Mouse (Mus musculus): ENCODE measurements at regions not wholly inside any gene's neighbourhood (a gene's known extent, or its start where the extent isn't known, plus 50 kb on each side); places are given as distances from the start of the nearest gene placed in this dataset.

GRCm38 (mm10) chr14:105504376-105504775 is 246.0 kb downstream of the Ndfip2 start:
- no peak for DNase-seq (ENCODE audit: inconsistent age in 2 of 2, low spot score in 1 of 2)

DNA sequence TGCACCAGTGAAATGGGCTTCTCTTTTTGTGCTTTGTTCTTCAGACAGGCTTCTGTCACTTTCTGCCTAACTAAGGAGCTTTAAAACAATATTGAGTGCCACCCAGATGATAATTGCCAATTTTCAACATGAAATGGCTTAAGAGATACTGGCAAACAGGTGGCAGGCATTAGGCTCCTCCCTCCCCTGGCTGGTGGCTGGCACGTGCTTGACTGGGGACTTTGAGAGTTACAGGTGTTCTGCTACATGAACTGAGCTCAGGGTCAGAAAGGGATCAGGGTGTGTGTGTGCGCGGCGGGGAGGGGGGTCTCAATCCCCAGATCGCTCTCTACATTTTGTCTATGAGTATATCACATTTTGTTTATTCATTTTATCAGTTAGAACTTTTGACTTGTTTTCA is 245.4 kb downstream of the Ndfip2 start:
- DNase-seq (ENCODE audit: inconsistent age in 2 of 2, low spot score in 1 of 2), result no peak

GRCm38 (mm10) chr14:105502633-105502975 is 244.2 kb downstream of the Ndfip2 start:
- no peak for DNase-seq (ENCODE audit: inconsistent age in 2 of 2, low spot score in 1 of 2)

DNA sequence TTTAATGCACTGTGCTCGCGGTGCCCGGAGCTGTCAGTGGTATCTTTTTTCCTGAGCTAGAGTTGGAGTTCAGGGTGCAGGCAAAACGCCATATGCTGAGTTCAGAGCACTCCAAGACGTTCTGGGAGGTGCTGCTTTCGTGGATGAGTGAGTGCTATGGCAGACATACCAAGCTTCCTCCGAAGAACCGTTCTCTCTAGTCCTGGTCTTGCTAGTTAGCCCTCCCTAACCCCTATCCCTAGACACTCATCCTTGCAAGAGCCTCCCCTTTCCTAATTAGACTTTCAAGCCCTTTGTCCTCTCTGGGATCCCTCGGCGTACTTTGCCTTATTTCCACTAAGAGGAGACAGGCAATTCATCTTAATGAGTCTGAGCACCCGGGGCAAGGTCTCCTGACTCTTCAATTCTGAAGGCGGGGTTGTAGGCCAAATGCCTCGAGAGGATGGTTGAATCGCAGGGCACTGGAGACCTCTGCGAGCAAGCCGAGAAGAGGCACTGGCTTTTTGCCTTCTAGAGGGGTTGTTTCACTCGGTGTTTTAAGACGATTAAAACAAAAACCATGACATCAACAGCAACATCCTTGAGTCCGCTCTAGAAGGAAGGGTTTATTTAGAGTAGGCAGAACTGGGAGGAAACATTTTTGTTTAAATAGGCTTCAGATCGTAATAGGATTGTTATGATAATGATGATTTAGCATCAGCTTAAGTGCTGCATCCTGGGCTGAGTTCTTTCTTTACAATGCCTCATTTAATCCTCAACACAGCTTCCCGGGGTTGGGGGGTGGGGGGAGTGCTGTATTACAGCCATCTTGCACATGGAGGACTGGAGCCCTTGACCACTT is 243.6 kb downstream of the Ndfip2 start:
- peak; percentile 10 to 62 for DNase-seq (ENCODE audit: inconsistent age in 2 of 2, low spot score in 1 of 2)

DNA sequence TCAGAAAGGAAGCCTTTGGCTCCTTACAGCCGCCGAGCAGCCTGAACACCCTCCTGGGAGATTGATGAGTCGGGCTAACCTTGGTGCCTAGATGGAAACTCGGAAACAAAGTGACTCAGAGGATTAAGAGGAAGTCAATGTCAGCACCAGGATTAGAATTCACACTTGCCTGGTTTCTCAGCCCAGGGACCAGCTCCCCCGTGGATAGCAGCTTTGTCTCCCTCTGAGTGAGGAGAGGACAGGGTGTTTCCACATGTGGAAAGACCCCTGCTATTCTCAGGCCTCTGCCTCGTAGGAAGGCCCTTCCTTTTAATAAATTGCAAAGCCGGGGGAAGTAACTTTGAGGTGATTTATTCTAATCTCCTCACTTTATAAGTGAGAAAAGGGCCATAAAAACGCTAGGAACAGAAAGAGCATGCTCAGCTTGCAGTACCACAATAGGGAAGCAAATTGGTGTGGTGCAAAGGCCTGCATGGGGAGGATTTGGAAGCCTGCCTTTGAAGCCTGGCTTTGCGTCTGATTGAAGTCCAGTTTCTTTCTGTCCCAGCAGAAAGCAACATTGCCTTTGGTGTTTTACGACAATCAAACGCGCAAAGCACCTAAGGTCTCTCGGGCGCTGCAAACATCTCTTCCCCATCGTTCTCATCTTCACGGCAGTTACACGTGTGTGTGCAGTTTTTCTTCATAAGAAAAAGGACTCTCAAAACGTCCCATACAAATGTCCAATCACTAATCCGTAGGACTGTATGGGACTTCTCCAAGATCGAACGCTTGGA is 242.8 kb downstream of the Ndfip2 start:
- peak; percentile 32 to 85 for DNase-seq (ENCODE audit: inconsistent age in 2 of 2, low spot score in 1 of 2)

DNA sequence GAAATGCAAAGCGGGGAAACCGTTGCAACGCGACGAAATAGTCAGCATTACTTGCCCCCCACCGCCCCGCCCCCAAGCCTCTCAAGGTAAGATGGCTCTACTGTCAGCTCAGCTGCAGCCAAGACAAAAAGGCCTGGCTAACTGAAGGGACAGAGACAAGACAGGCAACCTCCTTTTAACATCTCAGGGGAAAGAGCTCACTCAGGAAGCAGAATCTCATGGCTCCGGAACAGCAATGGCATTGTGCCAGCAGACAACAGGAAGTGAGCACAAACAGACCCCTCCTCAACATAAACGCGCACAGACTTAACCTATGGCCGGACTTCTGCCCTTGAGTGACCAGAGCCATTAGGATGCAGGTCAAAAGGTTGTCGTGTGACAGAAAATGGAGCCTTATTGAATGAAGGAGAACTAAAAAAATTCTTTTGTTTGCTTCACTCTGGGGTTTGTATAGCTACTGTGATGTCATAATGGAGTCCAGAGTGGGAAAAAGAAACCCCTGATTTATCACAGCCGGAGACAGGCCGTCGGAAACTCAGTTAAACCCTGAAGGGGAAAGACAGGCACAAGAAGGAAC is 241.0 kb downstream of the Ndfip2 start:
- DNase-seq (ENCODE audit: inconsistent age in 2 of 2, low spot score in 1 of 2), result peak; percentile 7 to 40

- DNase-seq (ENCODE audit: inconsistent age in 2 of 2, low spot score in 1 of 2), result no peak
Measured at GRCm38 (mm10) chr14:105498155-105498906, 240.0 kb downstream of the Ndfip2 start.

- DNase-seq (ENCODE audit: inconsistent age in 2 of 2, low spot score in 1 of 2), result no peak
Measured at GRCm38 (mm10) chr14:105495161-105495560, 236.8 kb downstream of the Ndfip2 start.

DNA sequence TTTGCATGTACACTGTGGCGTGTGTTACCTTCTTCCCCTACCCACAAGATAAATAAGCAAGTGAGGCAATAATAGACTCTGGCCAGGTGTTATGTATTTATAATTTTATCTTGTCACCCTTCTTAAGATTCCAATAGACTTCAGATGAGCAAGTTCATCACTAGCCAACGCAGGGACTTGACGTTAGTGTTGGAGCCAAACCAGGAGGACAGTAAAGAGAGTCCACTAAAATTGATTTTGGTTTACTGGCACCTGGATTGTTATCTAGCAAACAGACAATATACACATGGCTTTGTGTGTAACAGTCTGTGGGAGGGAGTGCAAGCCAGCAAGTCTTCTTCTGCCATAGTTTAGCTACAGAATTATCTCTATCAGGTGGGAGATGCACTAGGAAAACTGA is 236.0 kb downstream of the Ndfip2 start:
- no peak for DNase-seq (ENCODE audit: inconsistent age in 2 of 2, low spot score in 1 of 2)

DNA sequence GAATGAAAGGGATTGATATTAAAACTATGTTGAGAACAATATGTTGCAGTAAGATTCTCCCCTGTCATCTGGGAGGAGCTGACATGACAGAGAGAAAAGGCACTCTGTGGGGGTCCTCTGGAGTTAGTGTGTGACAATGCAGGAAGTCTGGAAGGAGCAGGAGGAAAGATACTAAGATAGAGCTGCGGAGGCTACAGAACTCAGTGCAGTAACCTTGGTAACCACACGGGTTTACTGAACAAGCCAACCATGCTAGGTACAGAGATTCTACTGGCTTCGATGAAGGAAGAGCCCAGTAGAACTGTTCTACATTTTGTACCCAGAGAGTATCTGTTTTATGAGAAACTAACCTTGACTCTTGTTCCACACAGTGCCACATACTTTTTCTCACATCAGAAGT is 231.8 kb downstream of the Ndfip2 start:
- no peak for DNase-seq (ENCODE audit: inconsistent age in 2 of 2, low spot score in 1 of 2)

DNA sequence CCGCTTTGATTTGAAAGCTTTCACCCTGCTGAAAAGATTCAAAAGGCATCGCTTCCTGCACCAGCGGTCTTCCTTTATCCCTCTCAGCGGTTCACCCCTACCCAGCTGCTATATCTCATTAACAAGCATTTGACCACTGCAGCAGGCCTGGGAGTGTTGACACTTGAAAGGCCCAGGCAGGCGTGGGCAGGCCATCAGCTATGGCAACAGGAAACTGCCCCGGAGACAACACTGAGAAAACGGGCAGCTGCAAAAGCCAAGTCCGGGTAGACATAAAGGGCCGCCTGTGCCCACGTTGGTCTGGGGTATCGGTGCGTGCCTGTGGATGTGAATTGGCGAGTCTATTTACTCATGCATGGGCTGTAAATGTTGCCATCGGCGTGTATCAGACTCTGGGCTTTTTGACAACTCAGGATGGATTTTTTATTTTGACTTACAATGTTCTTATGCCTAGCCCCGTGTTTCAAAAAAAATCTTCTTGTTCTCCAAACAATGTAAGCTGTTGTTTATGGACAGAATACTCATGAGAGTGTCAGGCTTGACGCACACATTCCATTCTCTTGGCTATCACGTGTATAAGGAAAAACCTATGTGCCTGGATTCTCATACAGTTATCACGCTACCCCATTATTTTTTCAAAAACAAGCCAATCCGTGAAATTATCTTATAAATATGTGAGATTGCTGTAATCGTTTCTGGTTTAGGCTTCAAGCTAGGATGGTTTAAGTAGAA is 225.1 kb downstream of the Ndfip2 start:
- peak in 1 of 2 experiments; percentile 29 for DNase-seq (ENCODE audit: inconsistent age in 2 of 2, low spot score in 1 of 2)

DNA sequence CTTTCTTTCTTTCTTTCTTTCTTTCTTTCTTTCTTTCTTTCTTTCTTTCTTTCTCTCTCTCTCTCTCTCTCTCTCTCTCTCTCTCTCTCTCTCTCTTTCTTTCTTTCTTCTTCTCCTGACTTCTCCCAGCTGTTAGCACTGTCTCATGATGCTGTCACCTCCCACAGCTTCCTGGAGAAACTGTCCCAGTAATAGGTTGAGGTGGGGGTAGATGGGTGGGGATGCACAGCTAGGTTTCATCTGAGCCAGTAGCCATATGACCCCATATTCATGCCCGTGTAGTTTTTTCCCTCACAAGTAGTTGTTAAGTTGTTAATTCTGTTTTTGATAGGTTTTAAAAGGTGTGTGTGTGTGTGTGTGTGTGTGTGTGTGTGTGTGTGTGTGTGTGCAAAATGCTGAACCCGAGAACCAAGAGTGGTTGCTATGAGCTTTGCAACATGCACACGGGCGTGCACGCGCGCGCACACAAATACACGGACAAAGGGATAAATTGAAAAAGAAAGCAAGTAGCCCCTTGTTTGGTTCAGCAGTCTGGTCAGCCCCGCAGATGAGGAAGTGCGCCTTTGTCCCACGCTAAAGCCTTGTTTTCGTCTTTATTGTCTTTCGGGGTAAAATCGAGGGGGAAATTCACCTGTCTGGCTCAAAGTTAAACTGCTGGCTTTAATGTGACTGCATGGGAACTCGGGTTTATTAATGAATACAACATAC is 224.4 kb downstream of the Ndfip2 start:
- DNase-seq (ENCODE audit: inconsistent age in 2 of 2, low spot score in 1 of 2), result peak; percentile 12 to 74

DNA sequence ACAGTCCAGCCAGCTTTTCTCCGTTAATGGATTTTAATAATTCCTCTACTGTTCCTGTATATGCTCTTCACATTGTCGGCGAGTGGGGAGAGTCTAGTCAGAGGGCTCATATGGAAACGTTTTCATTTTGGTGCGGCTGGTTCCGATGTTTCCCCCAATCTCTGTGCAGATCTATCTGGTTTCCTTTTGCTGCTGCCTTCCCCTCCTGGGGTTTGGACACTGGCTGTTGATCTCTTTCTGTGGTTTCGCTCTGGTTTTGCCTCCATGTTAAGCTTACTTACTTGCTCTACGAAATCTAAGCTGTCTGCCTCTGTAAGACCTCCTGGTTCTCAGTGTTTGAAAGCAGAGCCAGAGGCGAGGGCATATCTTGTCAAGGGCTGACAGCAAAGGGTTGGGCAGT is 221.7 kb downstream of the Ndfip2 start:
- DNase-seq (ENCODE audit: inconsistent age in 2 of 2, low spot score in 1 of 2), result no peak

GRCm38 (mm10) chr14:105474991-105475553 is 216.7 kb downstream of the Ndfip2 start:
- peak; percentile 16 to 73 for DNase-seq (ENCODE audit: inconsistent age in 2 of 2, low spot score in 1 of 2)

GRCm38 (mm10) chr14:105448919-105449458 is 190.6 kb downstream of the Ndfip2 start:
- no peak for DNase-seq (ENCODE audit: inconsistent age in 2 of 2, low spot score in 1 of 2)

- no peak for DNase-seq (ENCODE audit: inconsistent age in 2 of 2, low spot score in 1 of 2)
Measured at GRCm38 (mm10) chr14:105447088-105447487, 188.7 kb downstream of the Ndfip2 start.

- peak; percentile 9 to 32 for DNase-seq (ENCODE audit: inconsistent age in 2 of 2, low spot score in 1 of 2)
Measured at GRCm38 (mm10) chr14:105435343-105435742, 177.0 kb downstream of the Ndfip2 start.

DNA sequence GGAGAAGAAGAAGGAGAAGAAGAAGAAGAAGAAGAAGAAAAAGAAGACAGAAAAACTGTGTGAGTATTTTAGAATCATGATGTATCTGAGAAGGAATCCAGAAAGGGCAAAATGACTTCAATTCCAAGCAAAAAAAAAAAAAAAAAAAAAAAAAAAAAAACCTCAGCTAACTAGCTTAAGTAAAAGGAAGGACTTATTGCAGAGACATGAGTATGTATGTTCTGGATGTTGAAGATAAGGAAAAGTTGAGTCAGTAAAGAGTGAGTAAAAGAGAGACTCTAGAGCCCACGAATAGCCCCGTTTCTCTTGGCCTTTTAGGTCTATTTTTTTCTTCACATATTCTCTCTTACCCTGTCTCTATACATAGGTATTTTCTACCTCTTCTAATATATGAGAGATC is 175.1 kb downstream of the Ndfip2 start:
- DNase-seq (ENCODE audit: inconsistent age in 2 of 2, low spot score in 1 of 2), result no peak

- no peak for DNase-seq (ENCODE audit: inconsistent age in 2 of 2, low spot score in 1 of 2)
Measured at GRCm38 (mm10) chr14:105432670-105433069, 174.3 kb downstream of the Ndfip2 start.
